Mouse (Mus musculus): ENCODE results near the gene Stk32b. TPM values are rescaled to one million over a fixed set of nuclear protein-coding genes. Genes with fewer than 3 reads are reported as not detected.

Stk32b gene
- polyA plus RNA-seq, 1 experiment from 2014 or later: 0.76 TPM

DNA sequence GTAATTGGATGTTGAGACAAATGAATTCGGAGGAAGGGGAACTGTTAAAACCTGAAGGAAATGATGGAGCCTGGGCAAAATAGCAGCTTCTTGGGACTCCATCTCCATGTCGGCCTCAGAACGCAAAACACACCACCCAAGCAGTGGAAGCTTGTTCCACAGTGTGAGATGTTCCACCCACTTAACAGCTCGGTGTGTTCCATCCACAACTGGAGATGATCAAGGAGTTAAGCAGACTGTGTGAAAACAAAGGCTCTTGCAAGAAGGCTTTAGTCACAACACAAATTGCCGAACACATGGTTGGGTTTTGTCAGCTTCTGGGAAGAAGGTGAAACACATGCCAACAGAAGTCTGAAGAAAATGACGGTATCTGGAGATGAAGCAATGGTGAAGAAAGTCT, 59.2 kb downstream of the Stk32b start:
- no peak for ATAC-seq (ENCODE audit: extremely low read depth, insufficient number of reproducible peaks, low FRiP score, low TSS enrichment)
- Histone ChIP-seq H3K4me3 (no peak overlapping the region), H3K4me1 (no peaks in the 10 kb centered on the region), H3K27me3 (replicated peaks) (no peaks in the 10 kb centered on the region), H3K9ac (no peak overlapping the region), H3K36me3 (no peaks in the 10 kb centered on the region), H3K27ac (replicated peaks) (no peak overlapping the region), H3K4me2 (no peak overlapping the region), H3K9me3 (no peaks in the 10 kb centered on the region; the same call in 1 of the 2 replicates)
- 77% methylated on average over 6 of the region's 6 CpGs for WGBS

DNA sequence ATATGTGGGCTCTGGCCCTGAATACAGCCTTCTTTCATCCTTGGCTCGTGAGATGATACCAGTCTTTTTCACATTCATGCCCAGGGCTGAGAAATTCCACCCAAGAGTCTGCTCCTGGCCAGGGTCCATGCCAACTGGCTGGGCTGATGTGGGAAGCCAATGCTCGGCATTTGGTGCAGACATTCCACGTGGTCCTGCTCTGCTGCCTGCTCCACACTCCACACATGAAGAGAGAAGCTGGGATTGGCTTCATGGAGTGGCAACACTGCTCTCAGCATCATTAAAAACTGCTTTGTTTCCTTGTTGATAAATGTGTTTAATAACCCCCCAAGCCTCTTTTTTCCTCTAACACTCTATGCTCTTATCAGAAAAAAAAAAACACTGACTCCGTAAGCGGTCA, 61.8 kb downstream of the Stk32b start:
- ATAC-seq (ENCODE audit: extremely low read depth, insufficient number of reproducible peaks, low FRiP score, low TSS enrichment): no peak
- Histone ChIP-seq H3K27ac (replicated peaks) (no peak overlapping the region), H3K9me3 (no peaks in the 10 kb centered on the region; the same call in 1 of the 2 replicates), H3K9ac (no peak overlapping the region), H3K27me3 (replicated peaks) (no peaks in the 10 kb centered on the region), H3K36me3 (no peaks in the 10 kb centered on the region), H3K4me3 (no peak overlapping the region), H3K4me2 (no peak overlapping the region), H3K4me1 (no peaks in the 10 kb centered on the region)
- WGBS: 76% methylated on average over 5 of the region's 5 CpGs

DNA sequence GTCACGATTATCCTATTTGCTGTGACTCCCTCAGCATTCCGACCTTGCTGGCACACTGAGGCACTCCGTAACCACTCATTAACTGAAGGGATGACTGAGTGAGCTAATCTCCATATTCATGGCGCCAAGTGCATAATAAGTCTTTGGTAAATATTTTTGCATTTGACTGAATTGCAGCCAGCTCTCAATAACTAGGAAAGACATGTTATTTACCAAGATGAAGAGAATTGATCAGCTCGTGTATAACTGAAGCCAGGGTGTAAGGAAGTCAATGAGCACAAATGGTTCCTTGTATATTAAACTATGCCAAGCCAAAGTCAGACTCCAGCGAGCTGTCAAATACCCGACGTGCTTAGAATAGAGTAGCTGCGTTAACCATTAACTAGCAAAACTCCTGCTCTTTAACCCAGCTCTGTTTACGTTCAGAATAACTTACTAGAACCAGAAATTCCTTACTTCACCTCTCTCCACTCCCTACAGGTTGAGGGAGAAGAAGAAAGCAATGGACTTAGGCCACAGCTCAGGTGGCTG, 66.2 kb downstream of the Stk32b start:
- Histone ChIP-seq H3K36me3 (no peaks in the 10 kb centered on the region), H3K9me3 (peaks cover 5% of the 10 kb centered on the region), H3K4me2 (no peak overlapping the region), H3K9ac (no peak overlapping the region), H3K27me3 (replicated peaks) (no peaks in the 10 kb centered on the region), H3K4me3 (no peak overlapping the region), H3K4me1 (no peaks in the 10 kb centered on the region), H3K27ac (replicated peaks) (no peak overlapping the region)
- ATAC-seq (ENCODE audit: extremely low read depth, insufficient number of reproducible peaks, low FRiP score, low TSS enrichment): no peak
- 69% methylated on average over 10 of the region's 10 CpGs for WGBS

DNA sequence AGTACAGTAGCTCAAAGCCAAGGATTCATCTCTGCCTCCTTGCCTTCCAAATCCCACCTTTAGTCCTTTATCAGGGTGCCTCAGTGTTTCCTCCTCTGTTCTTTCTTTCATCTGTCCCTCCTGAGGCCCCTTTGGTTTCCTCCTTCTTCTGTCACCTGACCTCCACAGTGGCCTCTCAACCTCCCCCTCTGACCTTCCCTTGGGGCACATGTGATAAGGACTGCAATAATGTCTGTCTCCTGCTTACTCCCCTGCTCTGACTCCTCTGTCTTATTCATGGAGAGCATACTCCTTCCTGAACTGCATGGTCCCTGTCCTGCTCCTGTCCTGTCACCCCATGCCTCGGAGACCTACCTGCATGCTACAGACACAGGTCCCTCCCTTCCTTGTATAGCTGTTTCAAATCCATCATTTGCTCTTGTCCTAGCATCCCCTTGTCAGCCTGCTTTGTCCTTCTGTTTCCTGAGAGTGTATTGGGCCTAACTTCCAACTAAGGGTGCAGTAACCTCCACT, 66.8 kb downstream of the Stk32b start:
- Histone ChIP-seq H3K9ac (no peak overlapping the region), H3K4me3 (no peak overlapping the region), H3K27ac (replicated peaks) (no peak overlapping the region), H3K36me3 (no peaks in the 10 kb centered on the region), H3K4me2 (no peak overlapping the region), H3K4me1 (no peaks in the 10 kb centered on the region), H3K27me3 (replicated peaks) (no peaks in the 10 kb centered on the region), H3K9me3 (peaks cover 5% of the 10 kb centered on the region)
- no peak for ATAC-seq (ENCODE audit: extremely low read depth, insufficient number of reproducible peaks, low FRiP score, low TSS enrichment)
- 81% methylated on average over 1 of the region's 1 CpGs for WGBS

DNA sequence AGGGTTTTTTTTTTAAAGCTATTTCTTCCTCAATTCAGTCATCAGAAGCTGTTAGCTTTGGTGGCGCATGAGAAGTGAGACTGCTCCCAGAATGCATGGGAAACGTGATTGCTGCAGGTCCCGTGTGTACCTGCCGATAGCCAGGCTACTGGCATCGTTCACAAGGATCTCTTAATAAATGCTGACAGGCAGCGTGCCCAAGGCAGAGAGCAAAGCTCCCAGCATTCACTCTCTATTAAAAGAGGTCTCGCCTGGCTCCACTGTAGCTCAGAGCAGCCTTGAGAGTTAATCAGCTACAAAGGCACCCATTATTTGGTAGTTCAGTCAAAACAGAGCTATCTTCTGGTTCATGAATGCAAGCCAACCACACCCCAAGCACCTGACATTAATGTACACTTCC, 72.9 kb downstream of the Stk32b start:
- Histone ChIP-seq H3K27me3 (replicated peaks) (no peaks in the 10 kb centered on the region), H3K36me3 (no peaks in the 10 kb centered on the region), H3K9ac (no peak overlapping the region), H3K9me3 (peaks cover 5% of the 10 kb centered on the region), H3K4me2 (no peak overlapping the region), H3K27ac (replicated peaks) (no peak overlapping the region), H3K4me3 (no peak overlapping the region), H3K4me1 (no peaks in the 10 kb centered on the region)
- ATAC-seq (ENCODE audit: extremely low read depth, insufficient number of reproducible peaks, low FRiP score, low TSS enrichment): no peak
- WGBS: 75% methylated on average over 7 of the region's 7 CpGs

DNA sequence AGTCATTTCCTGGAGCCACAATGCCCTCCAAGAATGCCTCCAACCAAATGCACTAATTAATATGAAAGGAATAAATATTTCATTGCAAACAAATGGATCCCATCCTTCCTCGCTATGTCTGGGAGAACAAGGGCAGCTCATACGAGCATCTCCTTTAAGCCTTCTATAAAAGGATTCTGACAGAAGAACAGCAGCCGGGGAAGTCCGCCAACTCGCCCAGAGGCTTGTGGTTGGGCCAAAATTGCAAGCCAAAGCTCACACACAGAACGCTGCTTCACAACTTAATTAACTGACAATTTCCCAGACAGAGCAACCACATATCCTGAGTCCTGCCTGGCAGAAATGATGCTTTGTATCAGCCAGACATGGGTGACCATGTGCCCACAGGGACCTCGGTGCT, 74.5 kb downstream of the Stk32b start:
- no peak overlapping the region for H3K27ac ChIP-seq (replicated peaks)
- 77% methylated on average over 7 of the region's 7 CpGs for WGBS
- ATAC-seq (ENCODE audit: extremely low read depth, insufficient number of reproducible peaks, low FRiP score, low TSS enrichment): no peak
- no peaks in the 10 kb centered on the region for H3K36me3 ChIP-seq
- no peak overlapping the region for H3K4me2 ChIP-seq
- no peaks in the 10 kb centered on the region for H3K9me3 ChIP-seq
- H3K4me1 ChIP-seq: no peaks in the 10 kb centered on the region
- no peak overlapping the region for H3K4me3 ChIP-seq
- no peaks in the 10 kb centered on the region for H3K27me3 ChIP-seq (replicated peaks)
- H3K9ac ChIP-seq: no peak overlapping the region

DNA sequence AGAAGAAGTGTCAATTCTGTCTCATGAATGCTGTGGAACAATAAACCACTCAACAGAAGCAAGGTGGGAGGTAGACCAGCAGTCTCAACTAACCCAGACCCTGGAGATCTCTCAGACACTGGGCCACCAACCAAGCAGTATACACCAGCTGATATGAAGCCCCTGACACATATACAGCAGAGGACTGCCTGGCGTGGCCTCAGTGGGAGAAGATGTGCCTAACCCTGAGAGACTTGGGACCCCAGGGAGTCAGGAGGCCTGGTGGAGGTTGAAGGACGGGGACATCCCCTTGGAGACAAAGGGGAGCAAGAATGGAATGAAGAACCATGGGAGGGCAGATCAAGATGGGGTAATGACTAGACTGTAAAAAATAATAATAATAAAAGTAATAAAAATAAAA, 82.2 kb downstream of the Stk32b start:
- 59% methylated on average over 2 of the region's 2 CpGs for WGBS
- H3K36me3 ChIP-seq: no peaks in the 10 kb centered on the region
- H3K4me3 ChIP-seq: no peak overlapping the region
- no peak for ATAC-seq (ENCODE audit: extremely low read depth, insufficient number of reproducible peaks, low FRiP score, low TSS enrichment)
- H3K27ac ChIP-seq (replicated peaks): no peak overlapping the region
- no peaks in the 10 kb centered on the region for H3K4me1 ChIP-seq
- no peak overlapping the region for H3K9ac ChIP-seq
- no peaks in the 10 kb centered on the region for H3K27me3 ChIP-seq (replicated peaks)
- H3K4me2 ChIP-seq: no peak overlapping the region
- peaks cover 7% of the 10 kb centered on the region; the same call in 1 of the 2 replicates for H3K9me3 ChIP-seq

DNA sequence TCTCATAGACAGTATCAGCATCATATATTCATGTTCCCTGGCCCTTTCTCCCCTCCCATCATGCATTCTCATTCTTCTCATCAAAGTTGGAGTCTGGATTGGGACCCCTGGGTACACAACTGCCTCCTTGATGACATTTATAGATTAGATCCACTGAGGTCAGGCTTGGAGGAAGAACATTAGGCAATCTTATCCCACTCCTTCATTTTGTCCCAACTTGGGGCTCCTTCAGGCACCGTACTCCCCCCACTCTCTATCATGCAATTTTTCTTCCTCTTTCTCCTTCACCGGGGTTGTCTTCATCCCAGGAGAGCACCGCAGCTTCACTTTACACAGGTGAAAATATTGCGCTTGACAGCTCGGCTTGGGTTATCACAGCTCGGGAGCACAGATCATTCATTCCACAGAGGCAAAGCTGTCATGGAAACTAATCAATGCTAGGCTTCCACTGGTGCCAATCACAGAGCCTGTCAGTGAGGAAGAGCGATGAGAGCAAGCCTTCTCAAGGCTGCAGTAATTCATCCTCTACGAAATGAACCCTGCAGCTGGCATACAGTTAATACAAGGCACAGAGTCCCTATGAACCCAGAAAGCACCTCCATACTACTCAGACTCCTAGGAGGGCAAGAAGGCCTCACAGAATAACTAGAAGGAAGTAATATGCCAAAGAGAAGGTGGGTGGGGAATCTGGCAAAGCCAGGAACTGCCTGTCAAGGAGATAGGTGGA, 89.4 kb downstream of the Stk32b start:
- H3K27me3 ChIP-seq (replicated peaks): no peaks in the 10 kb centered on the region
- 71% methylated on average over 8 of the region's 8 CpGs for WGBS
- H3K4me2 ChIP-seq: no peak overlapping the region
- H3K4me3 ChIP-seq: no peak overlapping the region
- no peaks in the 10 kb centered on the region for H3K4me1 ChIP-seq
- H3K9ac ChIP-seq: no peak overlapping the region
- peaks cover 7% of the 10 kb centered on the region; the same call in 1 of the 2 replicates for H3K9me3 ChIP-seq
- no peaks in the 10 kb centered on the region for H3K36me3 ChIP-seq
- ATAC-seq (ENCODE audit: extremely low read depth, insufficient number of reproducible peaks, low FRiP score, low TSS enrichment): no peak
- H3K27ac ChIP-seq (replicated peaks): no peak overlapping the region

DNA sequence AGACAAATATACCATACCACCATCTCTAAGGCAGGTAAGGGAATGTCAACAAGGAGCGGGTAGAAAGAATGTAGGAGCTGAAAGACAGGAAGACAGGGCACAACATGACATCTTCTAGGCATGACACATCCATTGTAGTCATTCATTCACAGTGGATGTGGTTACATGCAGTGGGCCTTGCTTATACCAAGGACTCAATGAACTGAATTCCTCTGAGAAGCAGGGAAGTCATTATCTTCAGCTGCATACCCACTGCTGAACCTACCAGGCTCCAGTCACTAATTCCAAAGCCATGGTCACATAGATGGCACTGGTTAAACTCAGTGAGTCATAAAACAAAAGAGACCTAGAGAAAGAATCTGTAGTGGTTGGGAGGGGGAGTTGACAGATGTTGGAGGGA, 105.1 kb downstream of the Stk32b start:
- Histone ChIP-seq H3K4me3 (no peak overlapping the region), H3K4me1 (no peaks in the 10 kb centered on the region), H3K9me3 (no peaks in the 10 kb centered on the region), H3K4me2 (no peak overlapping the region), H3K27ac (replicated peaks) (no peak overlapping the region), H3K9ac (no peak overlapping the region), H3K27me3 (replicated peaks) (no peaks in the 10 kb centered on the region), H3K36me3 (no peaks in the 10 kb centered on the region)
- no peak for ATAC-seq (ENCODE audit: extremely low read depth, insufficient number of reproducible peaks, low FRiP score, low TSS enrichment)
- WGBS: 75% methylated on average over 1 of the region's 1 CpGs

DNA sequence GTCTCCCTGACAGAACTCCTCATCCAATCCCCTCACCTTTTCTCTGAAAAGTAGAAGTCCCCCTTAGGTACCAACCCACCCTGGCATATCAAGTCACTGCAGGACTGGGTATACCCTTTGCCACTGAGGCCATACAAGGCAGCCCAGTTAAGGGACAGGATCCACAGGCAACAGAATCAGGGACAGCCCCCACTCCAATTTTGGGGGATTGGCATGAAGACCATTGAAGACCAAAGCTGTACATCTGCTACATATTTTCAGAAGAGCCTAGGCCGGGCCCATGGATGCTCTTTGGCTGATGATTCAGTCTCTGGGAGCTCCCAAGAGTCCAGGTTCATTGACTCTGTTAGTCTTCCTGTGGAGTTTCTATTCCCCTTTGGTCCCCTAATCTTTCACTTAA, 117.4 kb downstream of the Stk32b start:
- WGBS: 70% methylated on average over 1 of the region's 1 CpGs
- H3K4me1 ChIP-seq: no peaks in the 10 kb centered on the region
- H3K27me3 ChIP-seq (replicated peaks): no peaks in the 10 kb centered on the region
- no peaks in the 10 kb centered on the region for H3K36me3 ChIP-seq
- no peak overlapping the region for H3K9ac ChIP-seq
- no peak overlapping the region for H3K27ac ChIP-seq (replicated peaks)
- H3K4me2 ChIP-seq: no peak overlapping the region
- no peak for ATAC-seq (ENCODE audit: extremely low read depth, insufficient number of reproducible peaks, low FRiP score, low TSS enrichment)
- H3K4me3 ChIP-seq: no peak overlapping the region
- H3K9me3 ChIP-seq: peaks cover 8% of the 10 kb centered on the region; the same call in 1 of the 2 replicates

DNA sequence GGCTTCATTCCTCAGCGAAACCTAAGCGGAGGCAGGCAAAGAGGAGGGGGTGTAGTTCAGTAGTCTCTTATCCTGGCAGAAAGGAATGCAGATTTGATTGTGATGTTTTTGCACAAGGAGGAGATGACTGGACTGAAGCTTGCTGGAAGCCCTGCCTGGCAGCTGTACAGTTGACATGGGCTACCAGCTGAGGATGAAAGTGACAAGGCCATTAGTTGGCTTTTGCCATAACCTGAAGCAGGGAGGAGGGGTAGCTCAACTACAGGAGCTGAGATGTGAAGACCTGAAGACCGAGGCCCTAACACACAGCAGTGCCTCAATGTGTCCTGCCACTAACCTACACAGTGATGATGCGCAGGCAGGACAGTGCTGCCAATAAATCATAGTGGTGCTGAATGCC, 118.7 kb downstream of the Stk32b start:
- no peaks in the 10 kb centered on the region for H3K4me1 ChIP-seq
- 73% methylated on average over 4 of the region's 4 CpGs for WGBS
- no peak overlapping the region for H3K4me3 ChIP-seq
- peaks cover 8% of the 10 kb centered on the region; the same call in 1 of the 2 replicates for H3K9me3 ChIP-seq
- H3K36me3 ChIP-seq: no peaks in the 10 kb centered on the region
- no peak overlapping the region for H3K4me2 ChIP-seq
- H3K9ac ChIP-seq: no peak overlapping the region
- ATAC-seq (ENCODE audit: extremely low read depth, insufficient number of reproducible peaks, low FRiP score, low TSS enrichment): no peak
- no peaks in the 10 kb centered on the region for H3K27me3 ChIP-seq (replicated peaks)
- no peak overlapping the region for H3K27ac ChIP-seq (replicated peaks)

DNA sequence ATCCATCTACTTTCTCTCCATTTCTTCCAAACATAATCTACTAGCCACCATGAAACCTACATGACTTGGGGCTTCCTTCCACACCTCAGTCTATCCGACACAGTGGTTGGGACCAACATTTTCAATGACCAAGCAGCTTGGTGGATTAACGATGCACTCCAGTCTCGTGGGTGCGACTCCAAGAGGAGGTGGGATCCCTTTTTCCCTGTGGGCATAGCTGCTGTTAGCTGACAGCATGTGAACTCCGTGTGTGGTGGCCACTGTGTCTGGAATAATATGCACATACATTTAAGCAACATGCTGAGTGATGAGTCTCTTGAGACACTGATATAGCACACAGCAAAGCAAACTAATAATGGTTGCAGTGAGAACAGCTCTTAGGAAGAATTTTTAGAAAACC, 124.6 kb downstream of the Stk32b start:
- Histone ChIP-seq H3K27ac (replicated peaks) (no peak overlapping the region), H3K9me3 (no peaks in the 10 kb centered on the region), H3K4me1 (peaks cover 13% of the 10 kb centered on the region), H3K4me2 (no peak overlapping the region), H3K9ac (no peak overlapping the region), H3K4me3 (no peak overlapping the region), H3K36me3 (no peaks in the 10 kb centered on the region), H3K27me3 (replicated peaks) (no peaks in the 10 kb centered on the region)
- no peak for ATAC-seq (ENCODE audit: extremely low read depth, insufficient number of reproducible peaks, low FRiP score, low TSS enrichment)
- WGBS: 73% methylated on average over 5 of the region's 5 CpGs

Data from heart, embryonic 13.5 days (tissue).